Mouse (Mus musculus): Measurements from ENCODE around the gene Slc38a7.

GRCm38 (mm10) chr8:95818211-95818610 lies 35.1 kb downstream of the Slc38a7 start:
- TF ChIP-seq POLR2A (IDR thresholded peaks at IDR 0.05; ENCODE audit: insufficient read length, low read depth) = no peak
- no peak for TF ChIP-seq POLR2AphosphoS2 (IDR thresholded peaks at IDR 0.05; ENCODE audit: insufficient read length, low read depth)
- TF ChIP-seq MAX (IDR thresholded peaks at IDR 0.05; ENCODE audit: low read depth) = no peak
- TF ChIP-seq CEBPB (IDR thresholded peaks at IDR 0.05; ENCODE audit: insufficient read depth, poor library complexity, severe bottlenecking) = no peak
- TF ChIP-seq USF1 (IDR thresholded peaks at IDR 0.05; ENCODE audit: low read depth) = no peak

All from myocyte (in vitro differentiated cells).